Mouse (Mus musculus) liver, postnatal 0 days (tissue): ENCODE data around the gene Atp5c1.

ENCODE experiments used
- CTCF ChIP-seq: sonication (generic); IDR thresholded peaks from 2 replicates; pipeline ENCODE4 v1.5.1; 2016; ENCODE audit warnings: antibody characterized with exemption, low read depth
- EP300 ChIP-seq: IDR thresholded peaks from 2 replicates; pipeline ENCODE4 v1.6.1; 2016; ENCODE audit warnings: antibody characterized with exemption, low read depth, mild to moderate bottlenecking

GRCm38 (mm10) chr2:10021296-10021695, 59.0 kb downstream of the Atp5c1 start:
- TF ChIP-seq CTCF (no peak), EP300 (no peak)
